Mouse (Mus musculus) erythroblast, embryonic 14.5 days (primary cell): ENCODE data around the gene Msh3.

Experiments
- GATA1 ChIP-seq: IDR thresholded peaks from 2 replicates; pipeline ENCODE4 v1.6.1; 2012; ENCODE audit warnings: low read length, inconsistent platforms, mixed read lengths
- TAL1 ChIP-seq: IDR thresholded peaks from 3 replicates; pipeline ENCODE4 v1.6.1; 2012; ENCODE audit warnings: low read length, inconsistent platforms, mixed read lengths

GRCm38 (mm10) chr13:92328000-92328399, 26.8 kb downstream of the Msh3 start:
- TF ChIP-seq GATA1 (no peak), TAL1 (no peak)
